ENCODE assay signal across 9 mouse cellular contexts in genomic region chr5:35551855-35552837, GRCm38 (mm10). TPM values are rescaled to one million over a fixed set of nuclear protein-coding genes. Genes with fewer than 3 reads are reported as not detected.
DNase-seq lines count a peak whose midpoint lies in the region; ATAC-seq and TF ChIP-seq lines count a peak whose summit lies in the region.
"Had no signal": no experiment of that assay in that cellular context is flagged by ENCODE, and none has a peak within 500 bp of the region (broad histone marks: within the 10 kb centered on the region; RNA-seq: fewer than 3 reads in every experiment).

No protein-coding gene starts in this region.

- no peak for TF ChIP-seq CTCF in liver, postnatal 0 days (IDR thresholded peaks at IDR 0.05; ENCODE audit: low read depth)

- no peak overlapping the region for H3K9ac ChIP-seq in liver, postnatal 0 days (replicated peaks)
- H3K9ac ChIP-seq in heart, embryonic 15.5 days = no peak overlapping the region
- H3K9ac ChIP-seq: liver, embryonic 14.5 days had no signal

- H3K4me1 ChIP-seq in liver, postnatal 0 days (ENCODE audit: insufficient read depth) = no peaks in the 10 kb centered on the region
- H3K4me1 ChIP-seq in heart, embryonic 15.5 days (replicated peaks) = no peaks in the 10 kb centered on the region

- H3K9me3 ChIP-seq in liver, postnatal 0 days (ENCODE audit: low read length) = no peaks in the 10 kb centered on the region
- H3K9me3 ChIP-seq in heart, embryonic 15.5 days (replicated peaks) = no peaks in the 10 kb centered on the region

- no peak overlapping the region for H3K4me3 ChIP-seq in liver, postnatal 0 days (ENCODE audit: low read depth, low read length)
- H3K4me3 ChIP-seq in heart, embryonic 15.5 days = no peak overlapping the region

- H3K36me3 ChIP-seq in liver, postnatal 0 days (replicated peaks; ENCODE audit: insufficient read depth, low read length) = 0 out of 2 replicates have a peak, but pooled peaks cover 5% of the 10 kb centered on the region
- H3K36me3 ChIP-seq in heart, embryonic 15.5 days = peaks cover 7% of the 10 kb centered on the region

- H3K4me2 ChIP-seq in liver, postnatal 0 days (ENCODE audit: low read depth, low read length) = no peak overlapping the region
- H3K4me2 ChIP-seq in heart, embryonic 15.5 days = no peak overlapping the region

- TF ChIP-seq EP300 in liver, postnatal 0 days (IDR thresholded peaks at IDR 0.05; ENCODE audit: low read depth) = no peak

- DNase-seq in liver, postnatal 0 days = peak; percentile 12
- DNase-seq in liver = no peak
- peak; percentile 78 for DNase-seq in cerebellum, adult 9-10 months
- peak; percentile 50 for DNase-seq in retina, postnatal 1 day
- no peak for DNase-seq in embryo, embryonic 10 days (ENCODE audit: low spot score)
- DNase-seq in thymus, postnatal 14 days = no peak

- 45% methylated on average over 7 of the region's 7 CpGs for WGBS in liver, postnatal 0 days (ENCODE audit: insufficient replicate concordance)
- WGBS in heart, embryonic 15.5 days = 45% methylated on average over 7 of the region's 7 CpGs

- H3K27me3 ChIP-seq in liver, postnatal 0 days (ENCODE audit: insufficient read depth, low read length) = no peaks in the 10 kb centered on the region
- no peaks in the 10 kb centered on the region for H3K27me3 ChIP-seq in heart, embryonic 15.5 days

- no peak overlapping the region for H3K27ac ChIP-seq in liver, postnatal 0 days (ENCODE audit: low read depth)
- no peak overlapping the region for H3K27ac ChIP-seq in heart, embryonic 15.5 days
- H3K27ac ChIP-seq: liver, embryonic 14.5 days had no signal

- ATAC-seq in liver, postnatal 0 days = no peak
- 0 out of 2 replicates have a peak, but pooled peaks have one; percentile 7 for ATAC-seq in heart, embryonic 15.5 days (replicated peaks; ENCODE audit: insufficient number of reproducible peaks, insufficient read depth, low FRiP score, low read depth)
- ATAC-seq: activated CD4-positive, CD25-positive, alpha-beta regulatory T cell, adult 4 months had no signal

RNA-seq across cellular contexts. Expression of gene Trmt44, which starts 22.7 kb away (rescaled TPM):
- 1.5 and 1.7 TPM in 2 replicates for polyA plus RNA-seq in liver, postnatal 0 days (2015; fragmentation: Nextera tagmentation; extraction: Ambion mirVana)
- polyA plus RNA-seq in heart, embryonic 15.5 days (2015; fragmentation: Nextera tagmentation; extraction: Ambion mirVana) = 4.2 and 5.5 TPM in 2 replicates

RNA-seq across cellular contexts. Expression of gene Cpz, which starts 26.6 kb away (rescaled TPM):
- 1.5 and 1.8 TPM in 2 replicates for polyA plus RNA-seq in liver, postnatal 0 days (2015; fragmentation: Nextera tagmentation; extraction: Ambion mirVana)
- 7.4 and 11.5 TPM in 2 replicates for polyA plus RNA-seq in heart, embryonic 15.5 days (2015; fragmentation: Nextera tagmentation; extraction: Ambion mirVana)
- polyA plus RNA-seq: activated CD4-positive, CD25-positive, alpha-beta regulatory T cell, adult 4 months had no signal

RNA-seq across cellular contexts. Expression of gene Acox3, which starts 30.7 kb away (rescaled TPM):
- 4.0 and 4.3 TPM in 2 replicates for polyA plus RNA-seq in liver, postnatal 0 days (2015; fragmentation: Nextera tagmentation; extraction: Ambion mirVana)
- 9.9 and 11.7 TPM in 2 replicates for polyA plus RNA-seq in heart, embryonic 15.5 days (2015; fragmentation: Nextera tagmentation; extraction: Ambion mirVana)

Comparison
In these comparisons a context has a peak if more than half of its experiments do, and no peak if none do; other contexts are left out.
1. DNase-seq: peak in liver, postnatal 0 days (single experiment), cerebellum, adult 9-10 months (single experiment) and retina, postnatal 1 day (single experiment); none in liver (single experiment), embryo, embryonic 10 days (single experiment) and thymus, postnatal 14 days (single experiment).